Mouse (Mus musculus): Measurements from ENCODE around the gene Coq9.

- TF ChIP-seq CTCF (IDR thresholded peaks at IDR 0.05; ENCODE audit: insufficient read depth, low read length) (no peak), POLR2A (IDR thresholded peaks at IDR 0.05; ENCODE audit: borderline replicate concordance, extremely low read depth, low read depth, low read length) (no peak)
Observed at GRCm38 (mm10) chr8:94863897-94864673, 26.0 kb downstream of the Coq9 start.
